Mouse (Mus musculus) thymus, adult 2 months (tissue): ENCODE results near the gene Ogg1.

Experiments
- CTCF ChIP-seq: fragments of 200-500 bp; IDR thresholded peaks from 2 replicates; pipeline ENCODE4 v1.5.1; 2012; ENCODE audit warnings: mild to moderate bottlenecking, control low read depth, low read length, moderate library complexity, borderline replicate concordance; ENCODE audit not compliant: control insufficient read depth, poor library complexity, insufficient read depth; ENCODE audit errors: extremely low read depth
- POLR2A ChIP-seq: fragments of 200-500 bp; IDR thresholded peaks from 2 replicates; pipeline ENCODE4 v1.6.1; 2012; ENCODE audit warnings: mild to moderate bottlenecking, low read length, control low read depth, moderate library complexity; ENCODE audit not compliant: control insufficient read depth, poor library complexity, insufficient read depth; ENCODE audit errors: extremely low read depth

GRCm38 (mm10) chr6:113344321-113344720, 17.5 kb downstream of the Ogg1 start:
- TF ChIP-seq CTCF, result no peak
- TF ChIP-seq POLR2A, result no peak
